Mouse (Mus musculus): ENCODE results near the gene Sprr2e. TPM values are rescaled to one million over a fixed set of nuclear protein-coding genes. Genes with fewer than 3 reads are reported as not detected.

The Sprr2e gene
- not detected for total RNA-seq (2021)

DNA sequence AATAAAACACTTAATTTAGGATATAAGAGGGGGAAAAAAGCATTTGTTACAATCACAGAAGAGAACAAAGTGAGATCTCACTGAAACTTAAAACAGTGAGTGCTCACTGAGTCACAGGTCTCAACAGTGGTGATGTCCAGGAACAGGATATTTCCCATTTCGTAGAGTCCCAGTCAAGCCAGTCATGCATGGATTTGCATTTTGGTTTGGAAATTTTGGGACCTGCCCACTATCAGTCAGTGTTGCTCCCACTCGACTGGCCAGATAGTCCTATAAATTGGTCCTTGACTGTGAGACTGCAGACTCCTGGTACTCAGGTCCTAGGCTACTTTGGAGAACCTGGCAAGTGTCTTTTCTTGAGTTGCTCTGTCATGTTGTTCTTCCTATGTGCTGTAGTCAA is at the start of gene Sprr2e:
Sprr2e (plus strand) TSS at position 301 of the 400 bp plus-strand sequence.
- DNase-seq: no peak

DNA sequence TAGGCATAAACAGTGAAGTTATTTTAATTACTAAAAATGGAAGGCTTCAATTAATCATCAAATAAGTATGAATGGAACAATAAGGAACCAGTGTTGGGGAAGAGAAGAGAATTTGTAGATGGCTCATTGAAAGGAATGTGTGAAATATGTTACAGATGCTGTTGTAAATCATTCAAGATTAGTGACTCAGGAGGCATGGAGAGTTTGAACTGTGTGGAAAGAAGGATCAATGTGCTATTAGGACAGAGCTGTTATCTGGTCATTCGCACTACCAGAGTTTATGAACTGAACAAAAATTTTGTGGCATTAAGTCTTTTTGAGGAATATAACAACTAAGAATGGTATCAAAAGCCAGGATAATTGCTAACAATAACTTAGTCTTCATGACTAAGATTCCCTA is 44.5 kb upstream of the Sprr2e start:
- no peak for DNase-seq

DNA sequence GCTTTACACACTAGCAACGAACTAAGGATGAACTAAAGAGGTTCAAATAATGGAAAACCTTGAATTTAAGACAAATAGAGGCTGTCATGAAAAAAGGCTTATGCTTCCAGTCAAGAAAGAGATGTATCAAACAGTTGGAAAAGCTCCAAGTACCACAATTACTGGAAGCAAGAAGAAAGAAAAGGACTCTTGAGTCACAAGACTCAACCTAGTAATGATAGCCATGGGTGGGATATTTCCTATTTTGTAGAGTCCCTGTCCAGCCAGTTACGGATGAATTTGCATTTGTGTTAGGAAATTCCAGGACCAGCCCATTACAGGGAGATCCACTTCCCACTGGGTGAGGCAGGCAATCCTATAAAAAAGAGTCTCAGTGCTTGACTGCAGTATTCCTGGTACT is 35.6 kb upstream of the Sprr2e start, which contains the start of gene Sprr2b:
Sprr2b (plus strand) TSS at position 301 of the 400 bp plus-strand sequence.
- DNase-seq: no peak

DNA sequence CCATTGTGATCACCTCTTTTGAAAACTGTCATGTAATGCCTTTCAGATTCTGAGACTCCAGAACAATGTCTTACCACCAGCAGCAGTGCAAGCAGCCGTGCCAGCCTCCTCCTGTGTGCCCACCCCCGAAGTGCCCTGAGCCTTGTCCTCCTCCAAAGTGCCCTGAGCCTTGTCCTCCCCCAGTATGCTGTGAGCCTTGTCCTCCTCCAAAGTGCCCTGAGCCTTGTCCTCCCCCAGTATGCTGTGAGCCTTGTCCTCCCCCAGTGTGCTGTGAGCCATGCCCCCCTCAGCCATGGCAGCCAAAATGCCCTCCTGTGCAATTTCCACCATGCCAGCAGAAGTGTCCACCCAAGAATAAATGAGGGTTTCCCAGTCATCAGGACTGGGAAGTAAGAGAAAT is 34.6 kb upstream of the Sprr2e start:
- no peak for DNase-seq

DNA sequence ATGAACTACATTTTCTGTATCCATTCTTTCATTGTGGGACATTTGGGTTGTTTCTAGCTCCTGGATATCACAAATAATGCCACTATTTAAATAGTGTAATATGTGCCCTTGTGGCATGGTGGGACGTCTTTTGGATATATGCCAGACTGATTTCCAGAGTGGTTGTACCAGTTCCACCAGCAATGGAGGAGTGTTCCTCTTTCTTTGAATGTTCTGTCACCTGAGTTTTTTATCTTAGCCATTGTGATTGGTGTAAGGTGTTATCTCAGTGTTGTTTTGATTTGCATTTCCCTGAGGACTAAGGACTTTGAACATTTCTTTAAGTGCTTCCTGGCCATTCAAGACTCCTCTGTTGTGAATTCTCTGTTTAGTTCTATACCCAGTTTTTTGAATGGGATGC is 15.7 kb upstream of the Sprr2e start:
- DNase-seq: no peak

DNA sequence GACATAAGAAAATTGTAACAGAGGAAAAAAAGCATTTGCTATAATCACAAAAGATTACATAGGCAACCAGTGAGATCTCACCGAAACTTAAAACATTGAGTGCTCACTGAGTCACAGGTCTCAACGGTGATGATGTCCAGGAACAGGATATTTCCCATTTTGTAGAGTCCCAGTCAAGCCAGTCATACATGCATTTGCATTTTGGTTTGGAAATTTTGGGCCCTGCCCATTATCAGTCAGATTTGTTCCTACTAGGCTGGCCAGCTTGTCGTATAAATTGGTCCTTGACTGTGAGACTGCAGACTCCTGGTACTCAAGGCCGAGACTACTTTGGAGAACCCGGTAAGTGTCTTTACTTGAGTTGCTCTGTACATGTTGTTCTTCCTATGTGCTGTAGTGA is 13.1 kb upstream of the Sprr2e start, which contains the start of gene Sprr2d:
Sprr2d (plus strand) TSS at position 301 of the 400 bp plus-strand sequence.
- DNase-seq: no peak

DNA sequence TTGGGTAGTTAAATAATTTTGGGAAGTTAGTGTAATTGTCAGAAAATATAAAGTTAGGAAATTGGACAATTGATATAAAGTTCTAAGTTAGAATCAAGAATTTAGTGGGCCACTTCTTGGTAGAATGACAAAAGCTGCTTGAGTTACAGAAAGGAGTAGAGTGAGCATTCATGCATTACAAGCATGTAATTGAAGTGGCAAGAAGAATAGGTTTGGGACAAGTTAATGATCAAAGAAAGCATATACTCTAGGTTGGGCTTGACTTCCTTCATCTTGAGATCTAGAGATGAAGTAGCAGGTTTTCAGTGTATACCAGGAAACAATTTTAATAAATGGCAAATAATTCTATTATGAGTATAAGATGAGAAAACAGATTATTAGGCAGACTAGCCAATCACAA is 9.7 kb downstream of the Sprr2e start:
- DNase-seq: no peak

DNA sequence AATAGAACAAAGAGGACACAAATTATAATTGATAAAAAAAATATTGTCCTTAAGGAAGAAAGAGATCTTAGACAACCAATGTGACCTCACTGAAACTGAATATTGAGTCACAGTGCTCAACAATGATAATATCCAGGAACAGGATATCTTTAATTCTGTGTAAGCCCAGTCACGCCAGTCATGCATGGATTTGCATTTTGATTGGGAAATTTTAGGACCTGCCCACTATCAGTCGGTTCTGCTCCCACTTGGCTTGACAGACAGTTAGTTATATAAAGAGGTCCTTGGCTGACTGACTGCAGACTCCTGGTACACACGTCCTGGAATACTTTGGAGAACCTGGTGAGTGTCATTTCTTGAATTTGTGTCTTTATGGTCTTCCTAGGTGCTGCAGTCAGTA is 12.9 kb downstream of the Sprr2e start, which contains the start of gene Sprr2f:
Sprr2f (plus strand) TSS at position 301 of the 400 bp plus-strand sequence.
- DNase-seq: no peak

DNA sequence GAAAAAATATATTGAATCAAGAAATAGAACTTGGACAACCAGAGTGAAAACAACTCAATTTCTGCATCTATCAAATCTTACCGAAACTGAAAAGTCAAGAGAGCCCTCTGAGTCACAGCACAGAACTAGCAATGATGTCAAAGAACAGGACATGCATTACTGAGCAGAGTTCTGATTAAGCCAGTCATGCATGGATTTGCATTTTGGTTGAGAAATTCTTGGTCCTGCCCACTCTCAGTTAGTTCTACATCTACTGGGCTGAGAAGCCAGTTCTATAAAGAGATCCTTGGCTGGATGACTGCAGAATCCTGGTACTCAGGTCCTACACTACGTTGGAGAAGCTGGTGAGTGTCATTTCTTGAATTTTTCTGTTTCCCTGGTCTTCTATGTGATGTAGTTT is 21.7 kb downstream of the Sprr2e start:
- no peak for DNase-seq

DNA sequence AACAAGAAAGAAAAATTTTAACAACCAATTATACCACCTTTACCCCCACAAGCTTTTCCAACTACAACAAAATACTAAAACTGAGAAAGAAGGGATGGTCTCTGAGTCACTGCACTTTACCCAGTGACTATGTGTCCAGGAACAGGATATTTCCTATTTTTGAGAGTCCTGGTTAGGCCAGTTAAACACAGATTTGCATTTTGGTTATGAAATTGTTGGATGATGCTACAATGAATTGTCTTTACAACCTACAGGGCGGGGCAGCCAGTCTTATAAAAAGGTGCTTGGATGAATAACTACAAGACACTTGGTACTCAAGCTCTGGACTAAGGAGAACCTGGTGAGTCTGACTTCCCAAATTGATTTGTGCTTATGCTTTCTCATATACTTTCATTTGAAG is 33.4 kb downstream of the Sprr2e start, which contains the start of gene Sprr2h:
Sprr2h (plus strand) TSS at position 301 of the 400 bp plus-strand sequence.
- DNase-seq: no peak

DNA sequence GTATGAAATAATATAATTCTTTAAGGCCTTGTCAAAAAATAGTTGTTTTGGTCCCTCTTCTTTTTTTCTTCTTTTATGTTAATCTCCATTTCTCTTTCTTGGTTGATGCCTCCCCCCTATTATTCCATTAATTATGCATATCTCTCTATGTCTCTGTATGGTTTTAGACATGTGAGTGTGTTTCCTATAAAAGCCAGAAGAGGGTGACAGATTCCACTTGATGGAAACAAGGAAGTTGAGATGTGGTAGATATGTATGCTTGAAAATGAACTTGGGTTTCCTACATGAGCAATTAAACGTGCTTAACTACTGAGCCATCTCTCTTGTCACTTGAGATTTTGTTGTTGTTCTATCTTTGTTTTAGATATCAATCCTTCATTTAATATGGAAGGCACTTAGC is 42.4 kb downstream of the Sprr2e start:
- DNase-seq: no peak

Other genes with a start within 250 kb of the Sprr2e start
- not detected for gene Prr9, start 228.2 kb upstream of the Sprr2e start, total RNA-seq (2021)
- not detected for gene Lelp1, start 209.4 kb upstream of the Sprr2e start, total RNA-seq (2021)
- gene Sprr2a1, start 136.3 kb upstream of the Sprr2e start, total RNA-seq (2021): not detected
- gene Sprr2a2, start 136.2 kb upstream of the Sprr2e start, total RNA-seq (2021): not detected
- not detected for gene Sprr2a3, start 66.7 kb upstream of the Sprr2e start, total RNA-seq (2021)
- gene Sprr2b, start 35.5 kb upstream of the Sprr2e start, total RNA-seq (2021): not detected
- gene Sprr2d, start 13.0 kb upstream of the Sprr2e start, total RNA-seq (2021): not detected
- gene Sprr2f, start 13.0 kb downstream of the Sprr2e start, total RNA-seq (2021): not detected
- gene Sprr2h, start 33.5 kb downstream of the Sprr2e start, total RNA-seq (2021): not detected
- gene Sprr2i, start 55.8 kb downstream of the Sprr2e start, total RNA-seq (2021): not detected
- gene Sprr2j-ps, start 65.9 kb downstream of the Sprr2e start, total RNA-seq (2021): not detected
- 1 to 10 TPM; 1.2 to 3.7 TPM for gene Gm9774, start 77.3 kb downstream of the Sprr2e start, total RNA-seq (2021)
- not detected for gene Sprr2k, start 80.4 kb downstream of the Sprr2e start, total RNA-seq (2021)
- not detected for gene Sprr1b, start 86.6 kb downstream of the Sprr2e start, total RNA-seq (2021)
- gene Sprr3, start 106.6 kb downstream of the Sprr2e start, total RNA-seq (2021): not detected
- not detected for gene Sprr1a, start 133.8 kb downstream of the Sprr2e start, total RNA-seq (2021)
- gene Sprr4, start 148.3 kb downstream of the Sprr2e start, total RNA-seq (2021): not detected
- gene 2310046K23Rik, start 182.4 kb downstream of the Sprr2e start, total RNA-seq (2021): not detected
- not detected for gene Ivl, start 221.6 kb downstream of the Sprr2e start, total RNA-seq (2021)
- not detected for gene Smcp, start 236.9 kb downstream of the Sprr2e start, total RNA-seq (2021)

Data from layer of hippocampus, postnatal 36 days (tissue).